Mouse (Mus musculus) heart, embryonic 13.5 days (tissue): ENCODE results near the gene Celsr1. TPM values are rescaled to one million over a fixed set of nuclear protein-coding genes. Genes with fewer than 3 reads are reported as not detected.

ENCODE experiments used
- ATAC-seq: fragments of 200-750 bp; cut with Nextera tagmentation; 2 replicates; pipeline ENCODE4 v1.8.0; 2017; ENCODE audit warnings: moderate TSS enrichment; ENCODE audit not compliant: insufficient number of reproducible peaks, low FRiP score, low TSS enrichment; ENCODE audit errors: extremely low read depth
- H3K27ac ChIP-seq: fragments of 300-500 bp; sonication (generic); replicated peaks from 2 replicates; pipeline ENCODE4 v1.5.1; 2015; ENCODE audit warnings: moderate library complexity, mild to moderate bottlenecking, inconsistent platforms
- H3K27me3 ChIP-seq: fragments of 300-500 bp; sonication (generic); replicated peaks from 2 replicates; pipeline ENCODE4 v1.6.1; 2015; ENCODE audit warnings: mild to moderate bottlenecking, inconsistent platforms
- H3K36me3 ChIP-seq: fragments of 300-500 bp; sonication (generic); 2 replicates; pipeline ENCODE4 v1.6.1; 2015; ENCODE audit warnings: mild to moderate bottlenecking, inconsistent platforms
- H3K4me1 ChIP-seq: fragments of 300-500 bp; sonication (generic); 2 replicates; pipeline ENCODE4 v1.6.1; 2015; ENCODE audit warnings: inconsistent platforms
- H3K4me2 ChIP-seq: fragments of 300-500 bp; sonication (generic); 2 replicates; pipeline ENCODE4 v1.6.1; 2015; ENCODE audit warnings: inconsistent platforms, mild to moderate bottlenecking, moderate library complexity
- H3K4me3 ChIP-seq: fragments of 300-500 bp; sonication (generic); 2 replicates; pipeline ENCODE4 v1.5.1; 2015; ENCODE audit warnings: moderate library complexity, mild to moderate bottlenecking, inconsistent platforms
- H3K9ac ChIP-seq: fragments of 300-500 bp; sonication (generic); 2 replicates; pipeline ENCODE4 v1.6.1; 2015; ENCODE audit warnings: inconsistent platforms, mild to moderate bottlenecking, moderate library complexity
- H3K9me3 ChIP-seq: fragments of 300-500 bp; sonication (generic); 2 replicates; pipeline ENCODE4 v1.6.1; 2016; ENCODE audit warnings: inconsistent platforms
- WGBS: fragments of 180-500 bp; shearing (Covaris S2); methylation state at CpG from one replicate; pipeline ENCODE4 v1.1.7; 2015; ENCODE audit warnings: mixed read lengths; 5-methylcytosine and 5-hydroxymethylcytosine counted together
- polyA plus RNA-seq: library from polyadenylated mRNA; unstranded; fragments of >200 nt; fragmentation: Nextera tagmentation; extraction: Ambion mirVana; gene quantifications from 2 replicates; pipeline ENCODE4 v1.2.1, GENCODE M21; 2015

Gene Celsr1
- polyA plus RNA-seq, 1 experiment from 2014 or later: 1.4 TPM

DNA sequence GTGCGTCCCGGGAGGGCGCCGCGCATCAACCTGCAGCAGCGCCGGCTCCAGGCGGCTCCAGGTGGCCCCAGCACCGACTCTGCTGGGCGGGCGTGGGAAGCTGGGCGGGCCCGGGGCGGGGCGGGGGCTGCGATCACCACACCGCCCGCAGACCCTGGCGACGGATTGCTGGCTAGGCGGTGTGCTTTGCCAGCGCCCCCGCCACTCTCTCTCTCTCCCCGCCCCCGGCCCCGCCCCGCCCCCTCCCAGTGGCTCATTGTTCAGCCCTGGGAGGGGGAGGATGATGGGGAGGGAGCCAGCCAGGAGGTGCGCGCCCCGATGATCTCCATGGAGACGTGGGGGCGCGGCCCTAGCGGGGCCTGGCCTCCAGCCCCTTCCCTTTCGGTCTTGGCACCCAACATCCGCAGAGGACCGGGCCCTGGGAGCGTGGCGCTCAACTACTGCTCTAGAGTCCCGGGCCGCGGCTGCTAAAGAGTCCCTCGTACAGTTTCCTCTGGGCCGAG, 495 bp upstream of the Celsr1 start:
- H3K36me3 ChIP-seq: peaks cover 22% of the 10 kb centered on the region
- H3K4me2 ChIP-seq: peak overlapping the region; percentile 90
- peak overlapping the region; percentile 58 for H3K27ac ChIP-seq
- peak overlapping the region; percentile 68 for H3K4me3 ChIP-seq
- H3K9ac ChIP-seq: peak overlapping the region; percentile 82
- WGBS: 1% methylated on average over 39 of the region's 44 CpGs
- H3K27me3 ChIP-seq: peaks cover 53% of the 10 kb centered on the region
- H3K4me1 ChIP-seq: peaks cover 42% of the 10 kb centered on the region
- peak; percentile 39 for ATAC-seq
- 0 out of 2 replicates have a peak, but pooled peaks cover 3% of the 10 kb centered on the region for H3K9me3 ChIP-seq

DNA sequence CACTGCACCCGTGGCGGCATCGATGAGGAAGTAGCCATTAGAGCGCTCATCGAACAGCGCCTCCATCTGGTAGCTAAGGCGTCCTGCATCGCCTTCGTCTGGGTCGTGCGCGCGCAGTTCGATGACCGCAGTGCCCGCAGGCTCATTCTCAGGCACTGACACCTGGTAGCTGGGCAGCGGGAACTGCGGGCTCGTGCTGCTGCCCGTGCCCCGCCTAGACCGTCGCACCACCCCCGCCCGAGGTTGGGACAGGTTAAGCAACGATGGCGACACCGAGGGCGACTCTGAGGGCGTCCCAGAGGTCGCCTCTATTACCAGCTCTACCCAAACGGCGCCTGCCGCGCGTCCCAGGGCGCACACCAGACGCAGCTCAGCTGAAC, 776 bp downstream of the Celsr1 start:
- Histone ChIP-seq H3K4me3 (peak overlapping the region; percentile 68), H3K9me3 (0 out of 2 replicates have a peak, but pooled peaks cover 3% of the 10 kb centered on the region), H3K36me3 (peaks cover 22% of the 10 kb centered on the region), H3K27ac (peak overlapping the region; percentile 58; the same call in 1 of the 2 replicates), H3K4me1 (peaks cover 46% of the 10 kb centered on the region), H3K4me2 (peak overlapping the region; percentile 90), H3K27me3 (peaks cover 50% of the 10 kb centered on the region), H3K9ac (peak overlapping the region; percentile 82)
- 2% methylated on average over 38 of the region's 38 CpGs for WGBS
- ATAC-seq: no peak

DNA sequence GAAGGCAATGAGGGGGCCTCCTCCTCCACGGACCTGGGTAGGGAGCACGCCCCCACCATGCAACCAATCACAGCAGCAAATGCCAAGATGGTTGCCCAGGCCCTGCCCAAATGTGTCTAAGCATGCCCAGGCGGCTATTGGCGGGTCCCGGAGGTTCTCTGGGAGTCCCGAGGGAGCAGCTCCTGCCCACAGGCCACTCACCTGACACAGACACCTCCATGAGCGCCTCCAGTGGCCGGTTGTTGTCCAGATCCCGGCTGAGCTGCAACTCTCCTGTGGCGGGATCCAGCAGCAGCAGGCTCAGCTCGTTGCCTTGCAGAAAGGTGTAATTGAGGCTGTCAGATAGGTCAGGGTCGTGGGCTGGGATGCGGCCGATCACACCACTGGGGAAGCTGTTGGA, 3.6 kb downstream of the Celsr1 start:
- Histone ChIP-seq H3K27ac (no peak overlapping the region), H3K4me3 (no peak overlapping the region), H3K36me3 (peaks cover 22% of the 10 kb centered on the region), H3K27me3 (peaks cover 37% of the 10 kb centered on the region), H3K4me2 (peak overlapping the region; percentile 33; the same call in 1 of the 2 replicates), H3K9me3 (0 out of 2 replicates have a peak, but pooled peaks cover 3% of the 10 kb centered on the region), H3K4me1 (peaks cover 48% of the 10 kb centered on the region), H3K9ac (0 out of 2 replicates have a peak overlapping the region, but pooled peaks have one; percentile 52)
- WGBS: 61% methylated on average over 14 of the region's 14 CpGs
- ATAC-seq: no peak

DNA sequence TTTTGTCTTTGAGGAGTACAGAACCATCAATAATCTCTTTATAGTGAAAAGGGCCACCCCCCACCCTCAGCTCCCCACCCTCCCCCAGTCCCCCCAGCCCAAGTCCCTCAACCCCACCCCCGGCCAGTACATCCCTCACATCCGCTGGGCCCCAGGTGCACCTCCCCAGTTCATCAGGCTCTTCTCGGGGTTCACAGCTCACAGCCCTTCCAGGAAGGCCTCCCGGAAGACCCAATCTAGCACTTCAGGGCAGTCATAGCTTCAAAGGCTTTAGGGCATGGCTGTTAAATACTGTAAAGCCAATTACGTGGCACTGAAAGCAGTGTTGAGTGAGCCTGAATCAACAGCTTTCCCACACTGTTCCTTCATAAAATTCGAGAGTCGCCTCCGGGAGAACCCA, 5.7 kb downstream of the Celsr1 start:
- Histone ChIP-seq H3K27me3 (peaks cover 24% of the 10 kb centered on the region), H3K36me3 (peaks cover 22% of the 10 kb centered on the region), H3K9me3 (0 out of 2 replicates have a peak, but pooled peaks cover 3% of the 10 kb centered on the region), H3K27ac (no peak overlapping the region), H3K9ac (no peak overlapping the region), H3K4me2 (no peak overlapping the region), H3K4me1 (peaks cover 39% of the 10 kb centered on the region), H3K4me3 (no peak overlapping the region)
- no peak for ATAC-seq
- WGBS: 59% methylated on average over 8 of the region's 8 CpGs

DNA sequence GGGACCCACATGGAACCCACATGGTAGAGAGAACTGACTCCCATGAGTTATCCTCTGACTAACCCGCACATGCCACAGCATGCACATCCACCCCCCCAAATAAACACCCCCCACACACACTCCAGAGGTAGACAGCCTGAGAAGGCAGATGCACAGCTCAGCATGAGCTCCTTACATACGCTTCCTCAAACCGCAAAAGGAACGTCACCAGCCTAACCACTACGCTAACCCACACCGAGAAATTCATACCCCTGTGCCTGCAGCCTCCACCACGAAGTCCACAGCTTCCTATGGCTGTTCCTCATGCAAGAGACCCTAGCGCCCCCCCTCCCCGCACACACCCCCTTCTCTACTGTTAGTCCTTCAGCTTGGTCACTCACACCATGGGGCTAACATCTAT, 11.6 kb downstream of the Celsr1 start:
- Histone ChIP-seq H3K4me3 (no peak overlapping the region), H3K9ac (no peak overlapping the region), H3K4me1 (peaks cover 37% of the 10 kb centered on the region), H3K4me2 (no peak overlapping the region), H3K9me3 (0 out of 2 replicates have a peak, but pooled peaks cover 3% of the 10 kb centered on the region), H3K27ac (no peak overlapping the region), H3K36me3 (0 out of 2 replicates have a peak, but pooled peaks cover 5% of the 10 kb centered on the region), H3K27me3 (no peaks in the 10 kb centered on the region)
- 73% methylated on average over 9 of the region's 9 CpGs for WGBS
- ATAC-seq: no peak

DNA sequence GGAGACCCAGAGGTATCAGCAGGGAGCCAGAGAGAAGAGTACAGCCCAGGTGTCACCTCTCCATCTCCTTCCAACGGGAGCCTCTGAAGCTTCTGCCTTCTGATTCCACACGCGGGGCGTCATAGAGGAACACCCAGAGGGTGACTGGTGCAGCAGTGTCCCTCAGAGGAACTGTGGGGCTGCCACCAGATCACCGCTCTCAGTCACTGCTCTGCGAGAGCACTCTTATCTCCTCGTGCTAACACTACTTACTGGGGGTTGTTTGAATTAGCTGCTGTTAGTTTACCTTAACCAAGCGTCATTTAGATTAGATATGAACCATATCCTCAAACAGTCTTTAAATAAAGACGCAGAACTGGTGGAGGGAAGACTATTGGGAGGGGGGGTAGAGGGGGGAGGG, 12.3 kb downstream of the Celsr1 start:
- Histone ChIP-seq H3K9ac (0 out of 2 replicates have a peak overlapping the region, but pooled peaks have one; percentile 42), H3K9me3 (0 out of 2 replicates have a peak, but pooled peaks cover 3% of the 10 kb centered on the region), H3K4me1 (peaks cover 43% of the 10 kb centered on the region), H3K27ac (no peak overlapping the region), H3K27me3 (no peaks in the 10 kb centered on the region), H3K4me2 (peak overlapping the region; percentile 3; the same call in 1 of the 2 replicates), H3K36me3 (0 out of 2 replicates have a peak, but pooled peaks cover 5% of the 10 kb centered on the region), H3K4me3 (no peak overlapping the region)
- no peak for ATAC-seq
- WGBS: 5% methylated on average over 9 of the region's 9 CpGs

DNA sequence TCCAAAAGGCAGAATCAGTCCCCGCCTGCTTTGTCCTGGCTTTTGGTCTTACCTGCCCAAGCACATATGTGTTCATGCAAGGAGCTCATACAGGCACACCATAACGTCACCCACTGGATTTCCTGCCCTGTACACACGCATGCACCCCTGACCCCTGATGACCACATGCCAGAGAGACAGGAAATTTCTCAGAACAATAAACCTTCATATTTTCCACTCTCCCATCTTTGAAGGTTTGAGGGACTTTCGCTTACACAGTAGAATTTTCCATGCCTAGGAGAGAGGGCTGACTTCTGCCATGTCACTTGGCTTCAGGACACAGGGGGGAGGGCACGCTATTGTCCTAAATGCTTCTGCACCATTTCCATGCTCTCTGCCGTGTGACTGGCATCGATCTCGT, 13.6 kb downstream of the Celsr1 start:
- Histone ChIP-seq H3K36me3 (0 out of 2 replicates have a peak, but pooled peaks cover 5% of the 10 kb centered on the region), H3K4me1 (peaks cover 46% of the 10 kb centered on the region), H3K9ac (no peak overlapping the region), H3K27me3 (no peaks in the 10 kb centered on the region), H3K27ac (peak overlapping the region; percentile 54; the same call in 1 of the 2 replicates), H3K4me2 (no peak overlapping the region), H3K9me3 (0 out of 2 replicates have a peak, but pooled peaks cover 3% of the 10 kb centered on the region), H3K4me3 (no peak overlapping the region)
- ATAC-seq: no peak
- 67% methylated on average over 8 of the region's 8 CpGs for WGBS

DNA sequence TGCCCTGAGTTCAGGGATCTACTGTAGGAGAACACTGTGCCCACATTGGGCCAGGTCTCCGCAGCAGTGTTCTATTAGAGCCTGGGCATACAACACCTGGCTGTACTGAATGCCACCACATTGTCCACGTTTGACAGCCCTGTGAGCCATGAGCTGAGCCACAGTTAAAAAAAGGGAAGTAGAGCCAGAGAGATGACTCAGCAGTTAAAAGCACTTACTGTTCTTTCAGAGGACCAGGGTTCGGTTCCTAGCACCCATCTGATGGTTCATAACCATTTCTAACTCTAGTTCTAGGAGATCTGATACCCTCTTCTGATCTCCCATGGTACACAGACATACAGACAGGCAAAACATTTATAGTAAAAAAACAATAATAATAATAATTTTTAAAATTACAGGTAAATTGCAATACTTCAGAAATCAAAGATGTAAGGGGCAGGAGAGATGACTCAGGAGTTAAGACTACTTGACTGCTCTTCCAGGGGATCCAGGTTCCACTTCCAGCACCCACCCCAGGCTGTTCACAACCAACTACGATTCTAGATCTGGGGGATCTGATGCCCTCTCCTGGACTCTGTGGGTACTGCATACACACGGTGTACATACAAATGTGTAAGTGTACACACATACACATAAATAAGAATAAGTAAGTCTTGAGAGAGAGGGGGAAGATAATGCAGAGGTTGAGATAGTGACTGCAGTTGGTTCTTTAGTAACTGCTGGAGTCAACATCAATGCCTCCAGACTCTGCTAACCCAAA, 14.6 kb downstream of the Celsr1 start:
- Histone ChIP-seq H3K4me1 (peaks cover 44% of the 10 kb centered on the region), H3K27ac (0 out of 2 replicates have a peak overlapping the region, but pooled peaks have one; percentile 13), H3K27me3 (no peaks in the 10 kb centered on the region), H3K36me3 (0 out of 2 replicates have a peak, but pooled peaks cover 5% of the 10 kb centered on the region), H3K4me3 (no peak overlapping the region), H3K9me3 (0 out of 2 replicates have a peak, but pooled peaks cover 3% of the 10 kb centered on the region), H3K9ac (no peak overlapping the region), H3K4me2 (no peak overlapping the region)
- no peak for ATAC-seq
- 93% methylated on average over 5 of the region's 5 CpGs for WGBS

DNA sequence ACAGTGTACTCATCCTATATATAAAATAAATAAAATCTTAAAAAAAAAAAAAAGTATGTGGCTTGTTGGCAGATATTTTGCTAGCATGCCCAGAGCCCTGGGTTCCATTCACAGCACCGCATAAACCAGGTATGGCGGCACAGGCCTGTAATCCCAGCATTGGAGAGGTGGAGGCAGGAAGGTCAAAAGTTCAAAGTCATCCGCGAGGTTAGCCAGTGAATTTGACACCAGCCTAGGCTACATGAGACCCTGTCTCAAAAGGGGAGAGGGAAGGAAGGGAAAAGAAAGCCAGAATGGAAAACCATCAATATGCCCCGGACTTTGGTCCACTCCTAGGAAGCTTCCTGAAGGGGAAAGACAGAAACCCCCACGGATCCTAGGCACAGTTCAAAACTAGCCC, 16.2 kb downstream of the Celsr1 start:
- WGBS: 81% methylated on average over 6 of the region's 6 CpGs
- Histone ChIP-seq H3K36me3 (0 out of 2 replicates have a peak, but pooled peaks cover 5% of the 10 kb centered on the region), H3K4me2 (no peak overlapping the region), H3K27ac (no peak overlapping the region), H3K27me3 (no peaks in the 10 kb centered on the region), H3K9me3 (0 out of 2 replicates have a peak, but pooled peaks cover 3% of the 10 kb centered on the region), H3K4me3 (no peak overlapping the region), H3K4me1 (peaks cover 56% of the 10 kb centered on the region), H3K9ac (no peak overlapping the region)
- ATAC-seq: no peak

DNA sequence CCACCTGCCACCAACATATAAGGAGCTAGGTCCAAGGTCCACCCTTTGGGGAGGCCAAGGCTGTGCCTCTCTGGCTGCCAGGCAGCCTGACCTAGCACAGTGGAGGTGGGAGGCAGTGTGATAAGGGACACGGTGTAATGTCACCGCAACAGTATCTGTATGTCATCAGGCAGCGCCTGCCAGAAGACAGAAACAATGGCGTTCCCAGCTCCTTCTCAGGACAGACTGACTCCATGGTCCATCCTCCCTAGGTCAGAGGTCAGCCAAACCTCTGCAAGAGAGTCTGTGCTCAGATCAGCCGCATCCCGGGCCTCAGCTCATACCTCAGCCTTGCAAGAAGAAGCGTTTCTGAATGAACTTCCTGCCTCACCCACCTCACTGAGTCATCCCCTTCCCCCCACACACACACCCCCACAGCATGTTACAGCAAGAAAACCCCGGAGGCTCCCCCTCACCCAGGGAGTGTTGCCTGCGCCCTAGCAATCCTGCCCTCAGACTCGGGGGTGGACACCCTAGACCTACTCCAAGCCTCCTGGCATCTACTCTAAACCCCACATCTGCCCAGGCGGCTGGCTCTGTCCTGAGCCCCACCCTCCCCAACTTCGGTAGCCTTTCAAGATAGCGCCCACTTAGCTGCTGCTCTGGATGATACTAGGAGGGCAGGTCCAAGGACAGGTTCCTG, 17.6 kb downstream of the Celsr1 start:
- WGBS: 21% methylated on average over 13 of the region's 13 CpGs
- peak overlapping the region; percentile 38; the same call in 1 of the 2 replicates for H3K9ac ChIP-seq
- H3K4me2 ChIP-seq: no peak overlapping the region; the same call in 1 of the 2 replicates
- H3K36me3 ChIP-seq: 0 out of 2 replicates have a peak, but pooled peaks cover 5% of the 10 kb centered on the region
- no peak overlapping the region for H3K4me3 ChIP-seq
- 0 out of 2 replicates have a peak, but pooled peaks cover 3% of the 10 kb centered on the region for H3K9me3 ChIP-seq
- no peaks in the 10 kb centered on the region for H3K27me3 ChIP-seq
- peak overlapping the region; percentile 17 for H3K27ac ChIP-seq
- ATAC-seq: no peak
- H3K4me1 ChIP-seq: peaks cover 43% of the 10 kb centered on the region

DNA sequence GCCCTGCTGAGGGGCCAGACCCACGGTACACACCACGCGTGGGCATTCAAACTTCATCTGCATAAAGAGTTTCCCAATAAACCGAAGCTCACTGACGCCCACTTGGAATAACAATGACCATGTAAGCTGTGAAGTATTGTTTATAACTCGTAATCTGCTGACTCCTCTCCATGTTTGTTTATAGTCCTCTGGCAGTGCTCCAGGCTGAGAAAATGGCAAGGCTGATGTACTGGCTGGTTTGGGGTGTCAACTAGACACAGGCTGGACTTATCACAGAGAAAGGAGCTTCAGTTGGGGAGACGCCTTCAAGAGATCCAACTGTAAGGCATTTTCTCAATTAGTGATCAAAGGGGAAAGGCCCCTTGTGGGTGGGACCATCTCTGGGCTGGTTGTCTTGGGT, 18.6 kb downstream of the Celsr1 start:
- no peak overlapping the region for H3K4me3 ChIP-seq
- no peaks in the 10 kb centered on the region for H3K27me3 ChIP-seq
- H3K4me1 ChIP-seq: peaks cover 34% of the 10 kb centered on the region
- H3K9me3 ChIP-seq: 0 out of 2 replicates have a peak, but pooled peaks cover 3% of the 10 kb centered on the region
- WGBS: 83% methylated on average over 7 of the region's 7 CpGs
- 0 out of 2 replicates have a peak, but pooled peaks cover 5% of the 10 kb centered on the region for H3K36me3 ChIP-seq
- no peak overlapping the region for H3K9ac ChIP-seq
- H3K4me2 ChIP-seq: no peak overlapping the region
- no peak for ATAC-seq
- H3K27ac ChIP-seq: no peak overlapping the region
